Mouse (Mus musculus): ENCODE results near the gene Nfia. TPM values are rescaled to one million over a fixed set of nuclear protein-coding genes. Genes with fewer than 3 reads are reported as not detected.

Nfia gene
- total RNA-seq, 1 experiment from 2014 or later: 9.4 TPM

- no peak for ATAC-seq (replicated peaks; ENCODE audit: low read depth, poor library complexity, severe bottlenecking)
These were observed 83.3 kb downstream of the Nfia start for GRCm38 (mm10) chr4:97855712-97856420.

- ATAC-seq (replicated peaks; ENCODE audit: low read depth, poor library complexity, severe bottlenecking): no peak
These were observed 85.0 kb downstream of the Nfia start for GRCm38 (mm10) chr4:97857549-97857948.

- ATAC-seq (replicated peaks; ENCODE audit: low read depth, poor library complexity, severe bottlenecking): no peak
These were observed 86.9 kb downstream of the Nfia start for GRCm38 (mm10) chr4:97859431-97859830.

DNA sequence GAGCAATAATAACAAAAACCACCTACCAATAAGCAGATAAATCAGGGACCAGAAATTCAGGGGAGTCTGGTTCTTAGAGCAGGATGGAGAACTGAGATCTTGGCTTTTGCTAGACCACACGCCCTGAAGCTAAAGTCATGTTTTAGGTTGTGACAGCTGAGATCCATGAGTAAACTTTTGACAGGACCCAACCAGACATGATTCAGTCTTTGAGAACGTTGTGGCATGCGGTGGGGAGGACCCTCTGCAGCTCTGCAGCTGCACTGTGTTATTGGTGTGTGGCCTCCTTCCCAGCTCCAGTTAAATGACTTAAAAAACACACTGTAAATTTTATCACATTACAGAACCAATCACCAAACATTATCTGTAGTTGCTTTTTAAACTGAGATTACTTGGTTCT, 87.8 kb downstream of the Nfia start:
- ATAC-seq (replicated peaks; ENCODE audit: low read depth, poor library complexity, severe bottlenecking): no peak

DNA sequence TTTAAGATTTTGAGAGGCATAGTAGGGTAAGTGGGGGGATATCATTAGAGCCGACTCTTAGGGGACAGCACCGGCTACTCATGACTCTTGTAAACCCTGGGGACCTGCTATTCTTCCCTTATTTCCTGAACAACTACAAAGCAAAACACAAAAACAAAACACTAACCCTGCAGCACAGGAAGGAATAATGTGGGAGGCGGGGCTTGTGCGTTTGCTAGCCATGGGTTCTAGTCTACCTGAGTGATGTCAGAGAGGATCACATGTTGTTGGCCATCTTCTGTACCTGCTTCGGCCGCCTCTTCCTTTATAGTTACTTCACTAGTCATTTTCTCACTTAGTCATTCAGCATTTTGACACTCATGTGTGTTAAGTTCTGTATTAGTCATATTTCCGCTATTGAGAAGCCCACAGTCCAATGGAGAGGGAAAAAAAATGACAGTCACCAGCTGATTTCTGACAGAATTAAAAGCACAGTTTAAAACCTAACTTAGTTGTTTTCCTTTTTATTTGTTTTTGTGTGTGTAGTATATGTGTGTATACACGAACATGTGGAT, 88.3 kb downstream of the Nfia start:
- no peak for ATAC-seq (replicated peaks; ENCODE audit: low read depth, poor library complexity, severe bottlenecking)

GRCm38 (mm10) chr4:97862379-97862778, 89.8 kb downstream of the Nfia start:
- no peak for ATAC-seq (replicated peaks; ENCODE audit: low read depth, poor library complexity, severe bottlenecking)

- ATAC-seq (replicated peaks; ENCODE audit: low read depth, poor library complexity, severe bottlenecking): no peak
These were observed 91.7 kb downstream of the Nfia start for GRCm38 (mm10) chr4:97864276-97864675.

DNA sequence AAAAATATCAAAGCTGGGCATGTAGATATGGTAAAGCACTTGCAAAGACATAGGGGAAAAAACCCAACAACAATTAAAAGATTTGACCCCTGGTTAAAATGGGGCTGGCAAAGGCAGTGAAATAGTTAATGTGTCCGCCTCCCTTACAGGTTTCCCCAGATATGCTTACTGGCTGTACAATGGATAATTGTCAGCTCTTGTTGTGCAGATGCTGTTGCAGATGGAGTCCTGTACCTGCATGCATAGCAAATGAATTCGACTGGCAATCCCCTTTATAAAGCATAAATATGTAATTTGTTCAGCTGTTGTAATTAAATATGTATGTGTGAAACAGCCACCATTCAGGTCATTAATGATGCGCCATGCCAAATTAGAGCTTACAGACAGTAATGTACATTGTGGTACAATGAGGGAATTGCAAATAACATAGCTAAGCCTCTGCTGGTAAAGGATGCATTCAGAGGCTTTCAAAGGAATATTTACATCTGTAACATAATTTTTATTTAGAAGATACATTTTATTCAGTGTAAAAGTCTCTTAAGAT, 92.9 kb downstream of the Nfia start:
- no peak for ATAC-seq (replicated peaks; ENCODE audit: low read depth, poor library complexity, severe bottlenecking)

- no peak for ATAC-seq (replicated peaks; ENCODE audit: low read depth, poor library complexity, severe bottlenecking)
These were observed 93.9 kb downstream of the Nfia start for GRCm38 (mm10) chr4:97866463-97866862.

DNA sequence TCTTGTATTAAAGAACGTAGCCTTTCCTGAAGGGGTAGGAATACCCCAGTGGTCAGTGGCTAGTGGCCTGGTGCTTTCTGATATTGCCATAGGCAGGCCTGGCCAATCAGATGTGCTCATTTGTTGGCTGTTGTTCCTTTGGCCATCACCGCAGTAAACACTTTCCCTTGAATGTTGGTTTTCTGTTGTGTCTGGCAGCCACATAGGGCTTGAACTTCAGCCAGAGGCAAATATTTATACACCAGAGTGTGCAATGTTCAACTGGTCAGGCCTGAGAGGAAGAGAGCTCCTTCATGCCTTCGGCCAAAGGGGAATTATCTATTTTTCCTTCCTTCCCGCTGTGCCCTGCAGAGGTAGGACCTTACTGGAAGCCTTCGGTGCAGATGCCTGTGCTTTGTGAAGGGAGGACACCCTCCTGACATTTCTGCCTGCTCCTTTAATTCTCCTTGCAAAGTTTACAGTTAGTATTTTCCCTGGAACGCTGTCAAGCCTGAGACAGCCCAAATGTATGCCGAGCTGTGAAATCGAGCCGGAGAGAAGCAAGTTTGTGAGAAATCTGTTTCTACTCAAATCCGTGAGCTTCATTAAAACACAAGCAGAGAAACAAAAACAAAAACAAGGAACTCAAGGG, 95.9 kb downstream of the Nfia start:
- ATAC-seq (replicated peaks; ENCODE audit: low read depth, poor library complexity, severe bottlenecking): no peak

GRCm38 (mm10) chr4:97868938-97869440, 96.5 kb downstream of the Nfia start:
- no peak for ATAC-seq (replicated peaks; ENCODE audit: low read depth, poor library complexity, severe bottlenecking)

GRCm38 (mm10) chr4:97869451-97869850, 96.9 kb downstream of the Nfia start:
- no peak for ATAC-seq (replicated peaks; ENCODE audit: low read depth, poor library complexity, severe bottlenecking)

GRCm38 (mm10) chr4:97871770-97872439, 99.4 kb downstream of the Nfia start:
- ATAC-seq (replicated peaks; ENCODE audit: low read depth, poor library complexity, severe bottlenecking): no peak

DNA sequence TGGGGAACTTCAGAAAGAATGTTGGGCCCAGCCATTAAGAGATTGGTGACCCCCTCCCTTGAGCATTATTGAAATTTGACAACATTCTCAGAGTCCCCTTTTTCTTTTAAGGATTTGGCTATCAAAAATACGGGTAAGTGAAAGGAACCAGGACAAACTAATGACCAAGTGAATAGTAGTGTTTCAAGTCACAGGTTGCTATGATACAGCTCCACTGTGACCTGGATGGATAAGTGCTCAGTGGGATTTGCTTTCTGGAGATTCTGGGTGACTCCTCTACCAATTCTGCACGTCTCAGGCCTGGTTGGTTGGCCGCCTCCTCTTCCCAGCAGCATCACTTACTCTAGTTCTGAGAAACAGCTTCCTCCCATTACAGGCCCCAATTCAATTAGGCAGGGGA, 102.4 kb downstream of the Nfia start:
- ATAC-seq (replicated peaks; ENCODE audit: low read depth, poor library complexity, severe bottlenecking): no peak

DNA sequence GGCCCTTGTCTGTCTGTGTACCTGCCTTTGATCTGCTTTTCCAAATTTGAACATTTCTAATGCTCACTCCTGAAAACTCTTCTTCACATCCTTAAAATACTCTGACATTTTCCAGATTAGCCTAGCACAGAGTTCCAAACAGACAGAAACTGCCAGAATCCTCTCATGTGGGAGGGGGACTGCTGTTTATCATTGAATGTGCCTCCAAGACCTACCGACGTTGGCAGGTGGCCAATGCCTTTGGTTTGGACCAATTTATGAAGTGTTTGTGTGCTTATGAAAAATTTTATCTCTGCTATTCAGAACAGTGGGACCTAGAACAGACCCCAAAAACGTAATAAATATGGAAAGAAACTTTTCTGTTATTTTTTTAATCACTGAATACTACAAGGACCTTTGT, 103.4 kb downstream of the Nfia start:
- no peak for ATAC-seq (replicated peaks; ENCODE audit: low read depth, poor library complexity, severe bottlenecking)

GRCm38 (mm10) chr4:97879696-97880095, 107.2 kb downstream of the Nfia start:
- no peak for ATAC-seq (replicated peaks; ENCODE audit: low read depth, poor library complexity, severe bottlenecking)

- ATAC-seq (replicated peaks; ENCODE audit: low read depth, poor library complexity, severe bottlenecking): no peak
These were observed 107.9 kb downstream of the Nfia start for GRCm38 (mm10) chr4:97880120-97881055.

- ATAC-seq (replicated peaks; ENCODE audit: low read depth, poor library complexity, severe bottlenecking): 0 out of 2 replicates have a peak, but pooled peaks have one; percentile 18
These were observed 113.0 kb downstream of the Nfia start for GRCm38 (mm10) chr4:97885574-97885973.

DNA sequence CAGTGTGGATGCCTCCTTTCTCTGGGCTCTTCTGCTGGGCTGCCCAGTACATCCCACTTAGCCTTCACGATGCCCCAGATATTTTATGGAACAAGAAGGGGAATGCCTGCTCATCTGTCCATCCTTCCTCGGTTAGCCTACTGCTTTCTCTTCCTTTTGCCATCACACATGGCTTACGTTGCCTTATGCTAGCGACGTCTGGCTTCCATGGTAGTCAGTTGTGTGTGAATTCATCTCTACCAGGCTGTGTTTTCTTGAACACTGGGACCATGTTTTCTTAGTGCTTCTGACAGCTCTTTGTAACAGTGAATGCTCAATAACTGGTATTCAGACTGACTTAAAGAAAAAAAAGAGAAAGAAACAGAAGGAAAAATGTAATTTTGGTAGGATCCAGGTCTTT, 113.7 kb downstream of the Nfia start:
- ATAC-seq (replicated peaks; ENCODE audit: low read depth, poor library complexity, severe bottlenecking): no peak
